ENCODE assay signal across 8 mouse cellular contexts in the genomic region with DNA sequence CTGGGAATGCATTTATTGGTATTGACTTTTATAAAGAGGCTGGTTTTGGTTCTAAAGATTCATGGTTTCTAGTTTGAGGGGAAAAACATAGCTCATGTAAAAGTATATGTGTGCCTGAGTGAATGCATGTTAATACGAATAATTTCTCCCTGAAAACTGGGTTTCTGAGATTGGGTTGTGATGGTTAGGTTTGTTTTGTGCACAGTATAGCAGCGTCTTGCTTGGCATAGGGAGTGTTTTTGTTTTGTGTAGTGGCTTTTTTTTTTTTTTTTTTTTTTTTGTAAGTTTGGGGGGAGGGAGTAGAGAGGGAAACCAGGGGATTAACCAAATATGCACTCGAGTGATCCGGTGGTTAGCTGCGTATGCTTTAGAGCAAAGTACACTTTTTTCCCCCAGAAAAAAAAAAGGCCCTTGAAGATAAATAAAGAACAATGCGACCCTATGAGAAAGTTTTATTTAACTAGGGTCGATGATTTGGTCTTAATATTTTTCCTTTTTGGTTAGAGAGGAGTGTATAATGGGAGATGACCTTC. TPM values are rescaled to one million over a fixed set of nuclear protein-coding genes. Genes with fewer than 3 reads are reported as not detected.
DNase-seq lines count a peak whose midpoint lies in the region; ATAC-seq and TF ChIP-seq lines count a peak whose summit lies in the region.

No protein-coding gene starts in this region.

- TF ChIP-seq POLR2A in kidney, adult 2 months (IDR thresholded peaks at IDR 0.05; ENCODE audit: low read depth, low read length) = no peak

- H3K27me3 ChIP-seq in kidney, adult 2 months (replicated peaks; ENCODE audit: control insufficient read depth, insufficient read depth, low read length) = no peaks in the 10 kb centered on the region
- H3K27me3 ChIP-seq in E14TG2a.4 (ENCODE audit: insufficient read depth, low read length) = no peaks in the 10 kb centered on the region
- no peaks in the 10 kb centered on the region for H3K27me3 ChIP-seq in forebrain, embryonic 14.5 days (replicated peaks; ENCODE audit: control insufficient read depth, insufficient read depth, low read length)
- H3K27me3 ChIP-seq in liver, postnatal 0 days (ENCODE audit: insufficient read depth, low read length) = no peaks in the 10 kb centered on the region

- DNase-seq in kidney, adult 2 months = peak; percentile 51
- no peak for DNase-seq in kidney, postnatal 4 days
- DNase-seq in forebrain, embryonic 14.5 days (ENCODE audit: low spot score) = peak; percentile 24
- no peak for DNase-seq in liver, postnatal 0 days
- no peak for DNase-seq in layer of hippocampus, adult 18-20 months (ENCODE audit: low spot score in 2 of 2)
- DNase-seq in frontal cortex, postnatal 14 days (ENCODE audit: low spot score in 2 of 2) = no peak
- no peak for DNase-seq in right cerebral cortex, postnatal 25 days

- 0% methylated on average over 7 of the region's 7 CpGs for WGBS in kidney, adult 2 months
- under 1% methylated on average over 7 of the region's 7 CpGs for WGBS in forebrain, embryonic 14.5 days
- WGBS in liver, postnatal 0 days (ENCODE audit: insufficient replicate concordance) = 0% methylated on average over 7 of the region's 7 CpGs

- no peak for ATAC-seq in forebrain, embryonic 14.5 days
- ATAC-seq in liver, postnatal 0 days = no peak

- H3K9ac ChIP-seq in forebrain, embryonic 14.5 days (ENCODE audit: low read length) = peak overlapping the region; percentile 79
- peak overlapping the region; percentile 90 for H3K9ac ChIP-seq in liver, postnatal 0 days (replicated peaks)

- no peak for TF ChIP-seq EP300 in liver, postnatal 0 days (IDR thresholded peaks at IDR 0.05; ENCODE audit: low read depth)

- H3K36me3 ChIP-seq in kidney, adult 2 months (ENCODE audit: control insufficient read depth, insufficient read depth, low read length) = no peaks in the 10 kb centered on the region
- peaks cover 43% of the 10 kb centered on the region for H3K36me3 ChIP-seq in E14TG2a.4 (ENCODE audit: insufficient read depth, low read length)
- H3K36me3 ChIP-seq in forebrain, embryonic 14.5 days (ENCODE audit: control insufficient read depth, insufficient read depth, low read length) = no peaks in the 10 kb centered on the region
- no peaks in the 10 kb centered on the region for H3K36me3 ChIP-seq in liver, postnatal 0 days (replicated peaks; ENCODE audit: insufficient read depth, low read length)

- peaks cover 19% of the 10 kb centered on the region for H3K4me1 ChIP-seq in kidney, adult 2 months (ENCODE audit: control insufficient read depth, insufficient read depth, low read length)
- peaks cover 56% of the 10 kb centered on the region for H3K4me1 ChIP-seq in E14TG2a.4 (replicated peaks; ENCODE audit: low read depth, low read length)
- H3K4me1 ChIP-seq in forebrain, embryonic 14.5 days (ENCODE audit: control insufficient read depth, insufficient read depth, low read length) = peaks cover 14% of the 10 kb centered on the region; the same call in 1 of the 2 replicates
- peaks cover 23% of the 10 kb centered on the region for H3K4me1 ChIP-seq in liver, postnatal 0 days (ENCODE audit: insufficient read depth)

- peak overlapping the region; percentile 97 for H3K4me3 ChIP-seq in kidney, adult 2 months (ENCODE audit: insufficient read depth, low read depth, low read length)
- peak overlapping the region; percentile 95 for H3K4me3 ChIP-seq in E14TG2a.4 (replicated peaks; ENCODE audit: low read length)
- peak overlapping the region; percentile 73 for H3K4me3 ChIP-seq in forebrain, embryonic 14.5 days (ENCODE audit: low read depth, low read length)
- peak overlapping the region; percentile 77 for H3K4me3 ChIP-seq in liver, postnatal 0 days (ENCODE audit: low read depth, low read length)

- H3K27ac ChIP-seq in kidney, adult 2 months (ENCODE audit: insufficient read depth, low read depth, low read length) = peak overlapping the region; percentile 81
- no peak overlapping the region for H3K27ac ChIP-seq in forebrain, embryonic 14.5 days (ENCODE audit: low read depth, low read length)
- peak overlapping the region; percentile 95 for H3K27ac ChIP-seq in liver, postnatal 0 days (ENCODE audit: low read depth)

- peak overlapping the region; percentile 89 for H3K4me2 ChIP-seq in forebrain, embryonic 14.5 days (ENCODE audit: low read length)
- peak overlapping the region; percentile 95 for H3K4me2 ChIP-seq in liver, postnatal 0 days (ENCODE audit: low read depth, low read length)

- no peaks in the 10 kb centered on the region for H3K9me3 ChIP-seq in E14TG2a.4 (ENCODE audit: low read length)
- no peaks in the 10 kb centered on the region for H3K9me3 ChIP-seq in forebrain, embryonic 14.5 days (replicated peaks; ENCODE audit: control insufficient read depth, low read length)
- H3K9me3 ChIP-seq in liver, postnatal 0 days (ENCODE audit: low read length) = no peaks in the 10 kb centered on the region

- no peak for TF ChIP-seq CTCF in kidney, adult 2 months (conservative IDR thresholded peaks at IDR 0.05; ENCODE audit: insufficient read depth, insufficient read length, low read depth, low read length)
- TF ChIP-seq CTCF in E14TG2a.4 (conservative IDR thresholded peaks at IDR 0.05; ENCODE audit: low read length) = no peak
- TF ChIP-seq CTCF in liver, postnatal 0 days (IDR thresholded peaks at IDR 0.05; ENCODE audit: low read depth) = no peak

RNA-seq across cellular contexts. Expression of a gene that starts 3.2 kb away (rescaled TPM):
- 10.5 and 11.3 TPM in 2 replicates for polyA plus RNA-seq in kidney, adult 2 months (2012; rRNA removed)
- 16.4 and 20.5 TPM in 2 replicates for polyA plus RNA-seq in forebrain, embryonic 14.5 days (2014; fragmentation: Nextera tagmentation; extraction: Ambion mirVana)
- polyA plus RNA-seq in liver, postnatal 0 days (2015; fragmentation: Nextera tagmentation; extraction: Ambion mirVana) = 5.7 and 6.8 TPM in 2 replicates
- total RNA-seq in layer of hippocampus, adult 18-20 months (2021) = 10 to 100 TPM; 26.1 to 29.3 TPM

Comparison
In these comparisons a context has a peak if more than half of its experiments do, and no peak if none do; other contexts are left out.
1. DNase-seq: peak in kidney, adult 2 months (single experiment) and forebrain, embryonic 14.5 days (single experiment); none in kidney, postnatal 4 days (0 of 2), liver, postnatal 0 days (single experiment), layer of hippocampus, adult 18-20 months (0 of 2), frontal cortex, postnatal 14 days (0 of 2) and right cerebral cortex, postnatal 25 days (single experiment).
2. Peak in every context shown above with its lines, with median percentiles within 50 percentile points of each other: H3K4me3 ChIP-seq.